Mouse (Mus musculus) frontal cortex, adult (tissue): ENCODE measurements around the gene Nme3.
A peak's percentile ranks its signal among the peaks of the same experiment; 100 is the strongest.

ENCODE experiments used
- ATAC-seq: cut with Nextera tagmentation; 2 replicates; pipeline ENCODE4 v1.9.2; 2017; ENCODE audit warnings: mild to moderate bottlenecking, moderate library complexity, mixed read lengths; ENCODE audit not compliant: low TSS enrichment

The Nme3 gene

DNA sequence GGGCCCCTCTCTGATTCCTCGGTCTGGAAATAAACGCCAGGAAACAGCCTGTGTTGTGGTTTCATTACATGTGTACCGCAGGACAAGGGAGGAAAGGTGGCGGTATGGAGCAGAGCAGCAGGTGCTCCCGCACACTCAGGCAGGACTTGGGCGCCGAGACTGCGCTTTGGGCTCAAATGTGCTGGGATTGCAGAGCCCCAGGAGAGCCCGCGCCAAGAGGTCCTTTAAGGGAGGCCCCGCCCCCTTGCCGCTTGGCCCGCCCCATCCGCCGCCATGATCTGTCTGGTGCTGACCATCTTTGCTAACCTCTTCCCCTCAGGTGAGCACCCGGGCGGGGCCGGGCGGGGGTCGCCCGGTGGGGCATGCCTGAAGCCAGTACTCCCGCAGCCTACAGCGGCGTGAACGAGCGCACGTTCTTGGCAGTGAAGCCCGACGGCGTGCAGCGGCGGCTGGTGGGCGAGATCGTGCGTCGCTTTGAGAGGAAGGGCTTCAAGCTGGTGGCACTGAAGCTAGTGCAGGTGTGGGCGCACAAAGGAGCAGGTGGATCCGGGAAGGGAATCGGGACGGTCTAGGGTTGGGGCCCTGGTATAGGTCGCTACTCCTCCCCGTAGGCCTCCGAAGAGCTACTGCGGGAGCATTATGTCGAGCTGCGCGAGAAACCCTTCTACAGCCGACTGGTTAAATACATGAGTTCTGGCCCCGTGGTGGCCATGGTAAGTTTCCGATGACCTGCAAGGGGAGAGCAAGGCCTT, at the start of gene Nme3:
Gene Nme3, plus strand, starts transcription at position 260 of the 752 bp plus-strand sequence.
- ATAC-seq = peak; percentile 22

DNA sequence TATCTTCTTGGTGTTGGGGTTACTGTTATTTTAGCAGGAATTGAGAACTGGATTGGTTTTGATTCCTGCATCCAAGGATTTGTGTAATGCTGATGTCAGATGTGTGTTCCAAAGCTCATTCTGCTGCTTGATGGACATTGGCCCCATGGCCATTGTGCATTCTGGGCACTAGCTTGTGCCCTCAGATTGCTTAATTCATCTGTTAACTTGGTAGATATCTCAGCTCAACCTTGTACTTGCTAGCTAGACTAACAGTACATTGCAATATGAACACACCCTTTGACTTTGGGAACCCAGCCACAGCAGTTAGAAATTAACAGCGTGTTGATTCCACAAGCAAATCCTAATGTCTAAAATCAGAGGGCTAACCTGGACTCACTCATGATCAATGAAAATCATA, 48.9 kb upstream of the Nme3 start:
- no peak for ATAC-seq

DNA sequence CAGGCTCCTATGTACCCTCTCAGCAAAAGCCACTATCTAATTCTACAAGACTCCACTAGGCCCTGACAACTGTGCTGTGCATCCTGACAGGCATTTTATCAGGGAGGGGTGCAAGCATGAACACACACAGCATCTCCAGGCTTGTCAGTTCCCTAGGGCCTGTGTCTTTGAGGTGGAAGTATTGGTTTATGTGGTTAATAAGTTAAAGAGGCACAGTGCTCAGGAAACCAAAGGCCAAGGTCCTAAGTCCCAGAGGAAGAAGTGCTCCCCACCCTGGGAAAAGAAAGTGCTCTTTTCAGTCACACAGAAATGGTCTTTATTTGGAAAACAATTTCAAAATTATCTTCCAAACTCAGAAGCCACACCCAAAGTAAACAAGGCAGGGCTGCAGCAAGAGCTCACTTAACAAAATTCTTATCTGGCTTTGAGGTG, 47.7 kb upstream of the Nme3 start:
- ATAC-seq = no peak

DNA sequence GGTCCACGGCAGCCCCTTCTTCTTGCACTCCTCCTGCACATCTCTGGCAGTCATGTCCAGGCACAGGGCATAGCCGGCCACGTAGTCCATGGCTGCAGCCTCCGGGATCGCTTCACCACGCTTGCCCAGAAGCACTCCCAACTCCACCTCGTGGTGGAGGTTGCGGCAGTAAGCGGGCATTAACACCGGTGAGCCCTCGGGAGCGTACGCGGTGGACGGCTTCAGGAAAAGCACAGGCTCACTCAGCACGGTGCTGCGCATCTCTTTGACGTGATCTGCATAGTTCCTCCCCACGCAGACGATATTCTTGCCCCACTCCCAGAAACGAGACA, 46.6 kb upstream of the Nme3 start:
- peak; percentile 53; the same call in 1 of the 2 replicates for ATAC-seq

DNA sequence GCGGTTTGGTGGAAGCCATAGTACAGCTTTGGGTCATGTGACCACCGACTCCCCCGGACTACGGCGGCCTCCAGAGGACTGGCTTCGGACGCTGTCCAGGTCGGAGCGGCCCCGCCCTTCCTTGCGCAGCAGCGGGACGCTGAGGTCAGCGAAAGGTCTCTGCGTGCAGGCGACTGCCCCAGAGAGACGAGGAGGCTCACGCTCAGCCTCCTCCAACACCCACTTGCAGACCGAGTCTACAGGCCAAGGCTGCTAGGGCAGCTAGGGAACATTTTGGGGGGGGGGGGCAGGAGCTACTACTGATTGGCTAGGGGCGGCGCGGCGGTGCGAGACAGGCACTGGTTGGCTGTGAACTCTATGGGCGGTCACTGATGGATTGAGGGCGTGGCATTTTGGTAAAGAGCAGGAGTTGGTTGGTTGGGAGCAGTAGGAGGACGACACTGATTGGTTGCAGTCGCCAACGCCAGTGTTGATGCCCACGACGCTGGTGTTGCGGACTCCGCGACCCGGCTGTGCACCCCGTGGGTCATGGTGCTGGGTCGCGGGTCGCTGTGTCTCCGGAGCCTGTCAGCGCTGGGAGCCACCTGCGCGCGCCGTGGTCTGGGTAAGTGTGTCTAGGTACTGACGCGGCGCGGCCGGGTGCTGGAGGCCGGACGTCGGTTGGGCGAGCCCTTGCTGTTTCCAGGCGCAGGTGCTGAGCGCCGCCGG, 46.1 kb upstream of the Nme3 start, which contains the start of gene Fahd1:
Gene Fahd1, minus strand, starts transcription at position 300 of the 708 bp plus-strand sequence.
- peak; percentile 96 for ATAC-seq

DNA sequence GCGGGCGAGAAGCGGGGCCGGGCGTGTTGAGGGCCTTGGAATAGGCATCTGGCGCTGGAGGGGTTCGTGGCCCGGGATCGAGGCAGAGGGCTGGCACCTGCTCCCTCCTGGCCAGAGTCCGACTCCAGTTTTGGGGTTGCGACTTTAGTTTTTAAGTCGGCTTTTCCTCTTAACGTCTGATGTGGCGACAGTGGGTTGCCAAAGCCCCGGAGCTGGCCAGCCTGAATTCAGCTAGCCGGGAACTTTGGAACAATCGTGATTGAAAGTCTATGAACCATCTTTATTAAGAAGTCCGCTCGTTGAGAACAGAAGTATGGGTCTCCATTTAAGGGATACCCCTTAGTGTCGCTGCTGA, 45.5 kb upstream of the Nme3 start:
- ATAC-seq = no peak

DNA sequence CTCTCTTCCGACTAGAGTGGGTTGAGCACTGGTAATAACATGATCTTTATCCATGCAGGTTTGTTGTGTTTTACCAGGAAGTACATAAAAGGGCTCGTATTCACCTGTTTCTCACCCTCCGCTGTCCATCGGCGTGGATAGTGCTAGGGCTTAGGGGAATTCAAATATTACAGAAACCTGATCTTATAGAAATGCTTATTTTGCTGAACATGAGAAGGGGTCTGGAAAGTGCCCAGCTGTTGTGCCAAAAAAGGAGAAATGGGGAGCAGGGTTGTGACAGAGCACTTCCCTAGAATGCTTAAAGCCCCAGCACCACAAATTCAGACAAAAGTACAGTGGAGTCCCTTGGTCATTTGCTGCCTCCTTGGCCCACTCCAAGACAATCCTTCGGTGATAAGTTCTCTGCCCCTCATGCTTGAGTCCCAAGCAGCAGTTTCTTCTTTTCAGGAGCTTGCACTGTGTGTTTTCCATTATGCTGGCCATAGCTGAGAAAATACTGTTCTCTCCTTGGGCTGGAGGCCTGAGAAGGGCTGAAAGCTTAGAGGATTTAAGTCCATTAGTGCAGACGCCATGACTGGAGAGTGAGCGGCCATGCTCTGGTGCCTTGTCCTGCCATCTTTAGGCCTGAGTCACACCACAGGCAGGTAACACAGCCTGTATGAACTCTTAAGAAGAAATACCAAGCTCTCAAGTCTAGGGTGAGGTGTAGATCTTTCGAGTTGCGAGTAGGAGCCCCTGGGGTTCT, 44.7 kb upstream of the Nme3 start:
- ATAC-seq = no peak

DNA sequence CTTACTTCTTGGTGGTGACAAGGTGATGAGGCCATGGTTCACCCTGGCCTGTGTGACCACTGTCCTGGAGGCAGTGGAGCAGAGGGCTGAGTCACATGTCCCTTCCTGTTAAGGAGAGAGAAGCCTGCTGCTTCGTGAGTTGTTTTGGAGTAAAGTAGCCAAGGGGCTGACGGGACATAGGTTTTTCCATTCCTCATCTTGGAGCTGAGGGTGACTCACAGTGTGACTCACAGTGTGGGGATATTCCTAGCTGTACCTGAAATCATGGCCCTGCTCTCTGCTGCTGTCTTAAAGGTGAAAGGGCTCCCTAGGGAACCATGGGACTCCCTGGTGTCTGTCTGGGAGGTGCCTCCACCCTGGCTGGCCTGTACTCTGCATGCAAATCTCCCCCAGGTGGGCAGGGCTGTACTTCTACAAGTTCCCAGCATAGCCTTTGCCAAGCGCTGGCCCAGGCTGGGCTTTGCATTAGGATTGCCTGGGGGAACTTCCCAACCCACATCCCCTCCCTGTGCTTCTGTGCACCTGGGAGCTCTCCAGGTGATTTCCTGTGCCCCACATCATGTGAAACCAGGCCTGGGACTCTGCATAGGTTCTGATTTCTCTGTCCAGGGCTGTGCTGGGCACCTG, 40.3 kb upstream of the Nme3 start:
- peak; percentile 41; the same call in 1 of the 2 replicates for ATAC-seq

DNA sequence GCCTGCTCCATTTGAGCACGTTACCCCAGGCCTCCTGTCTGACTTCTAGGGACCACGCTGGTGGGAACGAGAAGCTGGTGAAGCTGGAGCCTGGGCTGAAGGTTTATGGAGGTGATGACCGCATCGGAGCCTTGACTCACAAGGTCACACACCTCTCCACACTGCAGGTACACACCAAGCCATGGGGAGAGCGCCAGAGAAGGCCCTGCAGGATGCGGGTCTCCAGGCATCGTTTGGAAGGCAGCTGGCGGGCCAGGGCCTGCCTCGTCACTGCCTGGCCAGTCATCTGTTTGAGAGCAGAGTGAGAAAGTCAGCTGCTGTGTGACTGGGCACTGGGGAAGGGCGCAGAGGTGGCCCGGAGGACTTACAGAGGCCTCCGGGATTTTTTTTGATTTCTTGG, 39.7 kb upstream of the Nme3 start:
- ATAC-seq = no peak

DNA sequence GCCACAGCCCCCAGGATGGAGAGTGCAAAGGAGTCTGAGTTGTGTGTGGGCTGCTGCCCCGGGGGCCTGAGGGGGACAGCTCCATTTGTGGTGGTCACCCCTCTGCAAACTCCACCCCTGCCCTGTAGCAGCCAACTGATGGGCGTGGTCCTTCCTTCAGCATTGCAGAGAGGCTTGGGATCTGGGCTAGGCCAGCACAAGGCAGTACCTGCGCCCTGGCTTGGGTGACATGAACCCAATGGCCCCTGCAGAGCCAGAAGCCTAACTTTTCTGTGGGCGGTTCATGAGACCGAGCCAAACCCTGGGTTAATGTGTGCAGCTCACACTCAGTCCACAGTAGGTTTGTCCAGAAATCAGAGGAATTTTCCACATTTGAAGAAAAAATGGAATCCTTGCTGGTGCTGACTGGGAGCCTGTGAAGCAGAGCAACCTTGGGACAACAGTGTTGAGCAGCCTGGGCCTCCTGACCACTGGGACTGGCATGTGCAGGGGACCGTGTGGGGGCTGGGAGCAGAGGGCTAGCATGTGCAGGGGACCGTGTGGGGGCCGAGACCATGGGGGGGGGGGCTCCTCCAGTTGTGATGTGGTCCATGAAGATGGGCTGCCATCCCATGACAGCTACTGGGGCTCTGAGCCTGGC, 38.3 kb upstream of the Nme3 start:
- ATAC-seq = no peak

DNA sequence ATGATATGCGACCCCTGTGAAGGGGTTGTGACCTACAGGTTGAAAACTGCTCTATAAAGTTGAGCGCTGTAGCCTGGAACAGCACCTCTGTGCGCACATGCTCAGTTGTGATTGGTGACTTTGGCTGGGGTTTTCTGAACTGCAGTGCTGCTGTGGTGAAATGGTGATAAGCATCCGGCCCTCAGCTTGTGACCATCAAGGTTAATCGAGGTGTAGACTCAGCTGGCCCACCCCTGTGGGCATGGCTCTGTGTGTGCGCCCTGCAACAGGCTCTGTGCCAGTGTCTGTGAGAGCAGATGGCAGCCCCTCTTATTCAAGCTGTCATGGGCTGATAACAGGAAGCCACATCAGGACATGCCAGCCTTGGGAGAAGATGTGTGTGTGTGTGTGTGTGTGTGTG, 37.3 kb upstream of the Nme3 start:
- no peak for ATAC-seq

DNA sequence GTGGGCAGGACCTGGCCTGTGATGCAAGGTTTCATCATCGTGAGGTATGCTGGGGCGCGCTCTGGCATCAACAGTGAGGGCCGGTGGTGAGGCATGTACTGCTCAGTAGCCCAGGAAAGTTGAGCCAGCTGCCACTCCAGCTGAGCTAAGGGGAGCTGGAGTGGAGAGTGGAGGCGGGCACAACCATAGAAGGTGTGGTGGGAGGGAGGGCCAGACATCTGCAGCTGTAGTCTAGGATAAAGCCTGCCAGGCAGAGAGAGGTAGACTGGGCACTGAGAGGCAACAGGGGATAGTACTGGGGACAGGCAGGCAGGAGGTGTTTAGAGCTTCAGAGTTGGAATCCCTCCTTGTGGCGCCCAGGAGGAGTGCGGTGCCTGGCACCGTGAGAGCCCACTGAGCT, 36.2 kb upstream of the Nme3 start:
- no peak for ATAC-seq

DNA sequence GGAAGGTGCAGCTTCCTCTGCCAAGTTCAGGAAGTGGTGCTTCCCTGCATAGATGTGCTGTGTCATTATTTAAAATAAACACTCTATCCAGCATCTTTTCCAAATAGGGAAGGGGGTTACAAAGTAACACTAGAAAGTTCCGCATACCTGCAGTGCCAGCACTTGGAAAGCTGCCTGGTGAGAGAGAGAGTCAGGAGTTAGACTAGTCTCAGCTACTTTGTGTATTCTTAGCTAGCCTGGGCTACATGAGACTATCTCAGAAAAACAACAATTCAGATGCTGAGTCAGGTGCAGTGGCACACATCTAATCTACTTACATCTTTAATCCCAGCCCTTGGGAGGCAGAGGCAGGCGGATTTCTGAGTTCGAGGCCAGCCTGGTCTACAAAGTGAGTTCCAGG, 34.5 kb upstream of the Nme3 start:
- ATAC-seq = no peak

DNA sequence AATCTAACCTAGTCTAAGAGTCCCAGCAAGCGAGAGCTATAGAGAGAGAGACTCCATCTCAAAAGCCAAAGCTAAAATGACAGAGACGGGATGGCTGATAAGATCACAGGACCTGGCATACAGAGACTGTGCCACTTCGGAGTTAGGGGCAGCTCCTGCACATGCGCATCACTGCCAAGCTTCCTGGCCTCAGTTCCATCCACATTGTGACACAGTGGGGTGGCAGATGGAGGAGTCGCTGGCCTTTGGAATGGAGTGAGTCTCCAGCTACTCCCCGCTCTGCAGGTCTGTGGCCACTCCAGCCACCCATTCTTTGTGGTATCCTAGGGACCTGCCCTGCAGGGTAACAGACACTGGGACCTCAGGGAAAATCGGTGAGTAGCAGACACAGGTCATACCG, 30.5 kb upstream of the Nme3 start, which contains the start of gene Igfals:
Gene Igfals, plus strand, starts transcription at position 222 of the 400 bp plus-strand sequence.
- no peak for ATAC-seq

DNA sequence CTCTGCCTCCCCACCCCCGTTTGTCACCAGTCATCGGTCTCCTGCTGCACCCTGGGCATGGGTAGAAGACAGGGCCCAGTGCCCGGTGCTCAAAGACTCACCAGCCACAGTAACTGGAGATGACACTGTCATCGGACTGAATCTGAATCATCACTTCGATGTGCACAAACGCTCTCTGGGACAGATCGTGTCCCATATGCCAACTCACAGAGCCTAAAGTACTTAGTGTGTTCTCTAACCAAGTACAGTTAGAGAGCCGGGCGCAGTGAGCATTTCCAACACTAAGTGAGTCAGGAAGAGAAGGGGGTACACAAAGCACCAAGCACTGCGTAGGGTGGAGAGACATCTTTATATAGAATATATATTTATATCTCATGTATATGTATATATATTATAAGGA, 28.4 kb upstream of the Nme3 start:
- ATAC-seq = peak; percentile 89

DNA sequence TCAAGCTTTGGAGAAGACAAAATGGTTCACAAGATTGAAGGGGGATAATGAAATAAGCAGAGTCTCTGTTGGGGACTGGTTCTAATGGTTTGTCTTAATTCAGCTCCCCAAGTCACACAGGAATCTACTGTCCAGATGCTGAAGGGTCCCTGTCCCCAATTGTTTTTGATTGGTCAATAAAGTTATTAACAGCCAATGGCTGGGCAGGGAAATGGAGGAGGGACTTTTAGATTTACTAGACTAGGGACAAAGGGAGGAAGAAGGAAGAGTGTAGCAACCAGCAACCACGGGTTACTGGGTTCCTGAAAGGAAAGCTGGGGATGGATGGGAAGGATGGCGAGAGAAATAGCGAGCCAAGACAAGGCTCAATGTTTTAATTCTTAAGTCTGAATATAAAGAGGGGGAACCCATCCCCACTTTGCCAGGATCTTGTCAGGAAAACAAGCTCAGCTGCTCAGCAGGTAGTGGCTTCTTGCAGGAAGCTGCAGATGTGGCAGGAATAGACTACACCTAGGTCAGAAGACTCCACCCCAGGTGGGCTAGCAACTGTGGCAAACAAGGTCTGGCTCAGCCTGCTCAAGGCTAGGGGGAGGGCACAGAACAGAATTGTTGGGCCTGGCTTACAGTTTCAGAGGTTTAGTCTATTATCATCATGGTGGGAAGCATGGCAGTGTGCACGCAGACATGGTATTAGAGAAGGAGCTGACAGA, 22.4 kb upstream of the Nme3 start:
- no peak for ATAC-seq

DNA sequence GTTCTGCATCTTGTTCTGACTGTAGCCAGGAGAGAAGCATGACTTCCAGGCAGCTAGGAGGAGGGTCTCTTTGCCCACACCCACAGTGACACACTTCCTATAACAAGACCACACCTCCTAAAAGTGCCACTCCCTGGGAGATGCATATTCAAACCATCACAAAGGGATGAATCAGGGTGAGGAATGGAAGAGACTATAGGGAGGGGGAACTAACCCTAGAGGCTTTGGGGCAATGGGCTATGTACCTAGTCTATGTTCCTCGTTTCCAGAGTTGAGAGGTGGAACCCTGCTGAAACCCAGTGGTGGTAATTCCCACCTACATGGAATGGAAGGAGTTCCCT, 21.9 kb upstream of the Nme3 start:
- ATAC-seq = no peak

DNA sequence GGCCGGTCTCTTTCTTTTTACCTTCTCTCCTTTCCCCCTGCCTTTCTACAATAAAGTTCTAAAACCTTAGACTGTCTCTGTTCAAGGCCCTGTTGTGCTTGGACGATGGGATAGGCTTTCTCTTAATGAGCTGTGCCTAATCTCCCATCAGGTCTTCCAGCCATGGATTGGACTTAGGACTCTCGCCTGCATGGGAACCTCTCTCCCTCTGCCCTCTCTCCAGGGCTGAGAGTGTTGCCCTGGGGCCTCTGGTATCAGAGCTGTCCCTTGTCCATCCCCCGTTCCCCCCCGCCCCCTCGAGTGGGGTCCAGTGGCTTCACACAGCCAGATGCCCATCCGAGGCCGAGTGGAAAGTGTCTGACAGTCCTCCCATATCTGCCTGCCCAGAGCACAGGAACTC, 21.3 kb upstream of the Nme3 start:
- ATAC-seq = no peak

DNA sequence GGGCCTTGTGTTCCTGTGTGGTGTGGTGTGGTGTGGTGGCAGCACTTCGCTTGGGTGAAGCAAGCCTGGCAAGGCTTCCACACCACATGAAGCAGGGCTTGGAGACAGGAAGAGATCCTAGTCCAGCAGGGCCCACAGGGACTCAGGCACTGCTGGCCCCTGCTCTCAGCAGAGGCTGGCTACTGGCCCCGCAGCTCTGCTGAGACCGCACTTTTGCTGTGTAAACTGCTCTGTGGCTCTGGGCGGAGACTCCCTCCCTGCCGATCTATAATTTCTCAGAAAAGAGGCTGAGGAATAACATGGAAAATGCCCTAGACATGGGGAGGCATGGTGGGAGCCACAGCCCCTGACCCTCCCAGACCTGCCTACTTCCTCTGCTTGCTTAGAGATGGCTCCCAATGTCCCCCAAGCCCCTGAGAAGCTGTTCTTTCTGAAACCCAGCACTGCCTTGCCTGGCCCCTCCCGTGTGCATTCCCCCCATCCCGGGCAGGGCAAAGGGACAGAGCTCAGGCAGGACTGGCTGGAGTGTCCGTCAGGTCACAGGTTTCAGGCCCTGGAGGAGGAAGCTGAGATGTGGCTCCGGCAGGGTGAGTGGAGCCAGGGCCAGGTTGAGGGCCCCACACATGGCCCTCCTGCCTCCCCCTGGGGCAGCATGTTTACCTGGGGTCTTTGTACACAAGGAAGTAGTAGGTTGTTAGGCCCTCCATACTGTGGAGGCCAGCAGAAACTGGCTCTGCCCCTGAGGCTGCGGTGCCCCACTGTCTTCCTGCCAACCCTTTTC, 18.8 kb upstream of the Nme3 start:
- ATAC-seq = no peak

DNA sequence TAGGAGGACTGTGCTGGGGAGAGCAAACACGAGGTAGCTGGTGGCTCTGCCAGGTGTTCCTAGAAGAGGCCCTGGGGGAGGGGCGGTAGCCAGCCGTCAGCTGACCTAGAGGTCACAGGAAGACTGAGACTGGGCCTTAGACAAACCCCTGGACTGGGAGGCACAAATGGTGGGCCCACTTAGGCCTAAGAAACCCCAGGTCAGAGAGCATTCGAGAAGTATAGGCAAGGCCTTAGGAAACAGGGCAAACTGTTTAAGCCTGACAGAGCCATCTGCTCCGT, 18.2 kb upstream of the Nme3 start:
- no peak for ATAC-seq

DNA sequence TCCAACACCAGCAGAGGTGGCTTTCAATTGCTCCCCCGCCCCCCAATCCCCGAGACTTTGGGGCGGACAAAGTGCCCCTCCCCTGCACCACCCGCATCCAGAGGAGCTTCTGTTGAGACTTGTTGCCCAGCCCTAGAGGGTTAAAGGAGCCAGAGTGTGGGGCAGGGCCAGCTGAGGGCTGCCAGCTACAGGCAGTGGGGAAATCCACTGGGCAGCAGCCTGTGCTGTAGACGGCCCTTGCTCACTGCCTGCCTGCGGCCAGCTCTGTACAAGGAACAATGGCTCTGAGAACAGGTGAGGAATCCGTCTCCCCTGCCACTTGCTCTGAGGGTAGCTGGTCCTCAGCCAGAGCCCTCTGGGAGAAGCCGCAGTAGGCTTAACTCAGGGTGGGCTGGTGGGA, 17.8 kb upstream of the Nme3 start:
- ATAC-seq = no peak
